Mouse (Mus musculus): ENCODE measurements around the gene Ppia. TPM values are rescaled to one million over a fixed set of nuclear protein-coding genes. Genes with fewer than 3 reads are reported as not detected.
"Not testable (repeated sequence)": the region's sequence is repeated elsewhere in the genome, so short reads cannot be mapped to it uniquely, and the experiment has no call there.

The Ppia gene
- polyA plus RNA-seq, 1 experiment from 2014 or later = 5,840 TPM

- Histone ChIP-seq H3K27ac (no peak overlapping the region), H3K4me3 (no peak overlapping the region), H3K27me3 (ENCODE audit: low read depth, poor library complexity, severe bottlenecking) (no peaks in the 10 kb centered on the region), H3K4me1 (no peaks in the 10 kb centered on the region), H3K9me3 (replicated peaks) (no peaks in the 10 kb centered on the region), H3K36me3 (peaks cover 92% of the 10 kb centered on the region)
- no peak for DNase-seq (ENCODE audit: low spot score)
- WGBS = 69% methylated on average over 8 of the region's 8 CpGs
These were observed 21.2 kb downstream of the Ppia start for GRCm38 (mm10) chr11:6436442-6436841.

GRCm38 (mm10) chr11:6437667-6438066 lies 22.4 kb downstream of the Ppia start:
- no peaks in the 10 kb centered on the region for H3K4me1 ChIP-seq
- H3K27me3 ChIP-seq (ENCODE audit: low read depth, poor library complexity, severe bottlenecking) = no peaks in the 10 kb centered on the region
- no peak overlapping the region for H3K4me3 ChIP-seq
- no peaks in the 10 kb centered on the region for H3K9me3 ChIP-seq (replicated peaks)
- WGBS = 91% methylated on average over 2 of the region's 2 CpGs
- peaks cover 85% of the 10 kb centered on the region for H3K36me3 ChIP-seq
- H3K27ac ChIP-seq = no peak overlapping the region
- DNase-seq (ENCODE audit: low spot score) = no peak

- H3K4me3 ChIP-seq = no peak overlapping the region
- no peaks in the 10 kb centered on the region for H3K9me3 ChIP-seq (replicated peaks)
- 98% methylated on average over 4 of the region's 4 CpGs for WGBS
- no peaks in the 10 kb centered on the region for H3K27me3 ChIP-seq (ENCODE audit: low read depth, poor library complexity, severe bottlenecking)
- peaks cover 61% of the 10 kb centered on the region for H3K36me3 ChIP-seq
- no peak overlapping the region for H3K27ac ChIP-seq
- H3K4me1 ChIP-seq = peaks cover 10% of the 10 kb centered on the region; the same call in 1 of the 2 replicates
- DNase-seq (ENCODE audit: low spot score) = no peak
These were observed 24.9 kb downstream of the Ppia start for GRCm38 (mm10) chr11:6440171-6440570.

- peaks cover 37% of the 10 kb centered on the region for H3K36me3 ChIP-seq
- WGBS = 92% methylated on average over 4 of the region's 4 CpGs
- DNase-seq (ENCODE audit: low spot score) = no peak
- no peaks in the 10 kb centered on the region for H3K27me3 ChIP-seq (ENCODE audit: low read depth, poor library complexity, severe bottlenecking)
- H3K9me3 ChIP-seq (replicated peaks) = no peaks in the 10 kb centered on the region
- H3K27ac ChIP-seq = no peak overlapping the region
- H3K4me1 ChIP-seq = peaks cover 11% of the 10 kb centered on the region; the same call in 1 of the 2 replicates
- no peak overlapping the region for H3K4me3 ChIP-seq
These were observed 27.3 kb downstream of the Ppia start for GRCm38 (mm10) chr11:6442566-6442965.

- H3K27me3 ChIP-seq (ENCODE audit: low read depth, poor library complexity, severe bottlenecking) = no peaks in the 10 kb centered on the region
- H3K36me3 ChIP-seq = peaks cover 32% of the 10 kb centered on the region
- peak overlapping the region; percentile 99 for H3K27ac ChIP-seq
- 69% methylated on average over 4 of the region's 4 CpGs for WGBS
- DNase-seq (ENCODE audit: low spot score) = no peak
- peaks cover 11% of the 10 kb centered on the region; the same call in 1 of the 2 replicates for H3K4me1 ChIP-seq
- H3K4me3 ChIP-seq = peak overlapping the region; percentile 90
- no peaks in the 10 kb centered on the region for H3K9me3 ChIP-seq (replicated peaks)
These were observed 27.9 kb downstream of the Ppia start for GRCm38 (mm10) chr11:6443102-6443501.

- H3K4me1 ChIP-seq = peaks cover 11% of the 10 kb centered on the region; the same call in 1 of the 2 replicates
- under 1% methylated on average over 10 of the region's 10 CpGs for WGBS
- H3K4me3 ChIP-seq = peak overlapping the region; percentile 90
- H3K36me3 ChIP-seq = peaks cover 26% of the 10 kb centered on the region
- H3K27me3 ChIP-seq (ENCODE audit: low read depth, poor library complexity, severe bottlenecking) = no peaks in the 10 kb centered on the region
- H3K9me3 ChIP-seq (replicated peaks) = no peaks in the 10 kb centered on the region
- DNase-seq (ENCODE audit: low spot score) = no peak
- H3K27ac ChIP-seq = peak overlapping the region; percentile 99
These were observed 28.5 kb downstream of the Ppia start for GRCm38 (mm10) chr11:6443727-6444076.

GRCm38 (mm10) chr11:6444077-6444853 lies 29.0 kb downstream of the Ppia start, which contains the start of gene H2afv:
TSS of gene H2afv (minus strand) at chr11:6444443.
- under 1% methylated on average over 80 of the region's 80 CpGs for WGBS
- Histone ChIP-seq H3K4me3 (peak within 1 kb of the TSS; percentile 90), H3K27ac (peak within 1 kb of the TSS; percentile 99), H3K4me1 (peaks cover 11% of the 10 kb centered on the region; the same call in 1 of the 2 replicates), H3K9me3 (replicated peaks) (no peaks in the 10 kb centered on the region), H3K27me3 (ENCODE audit: low read depth, poor library complexity, severe bottlenecking) (no peaks in the 10 kb centered on the region), H3K36me3 (peaks cover 20% of the 10 kb centered on the region)
- DNase-seq (ENCODE audit: low spot score) = peak; percentile 100

- Histone ChIP-seq H3K27ac (peak overlapping the region; percentile 99), H3K4me1 (peaks cover 11% of the 10 kb centered on the region; the same call in 1 of the 2 replicates), H3K4me3 (peak overlapping the region; percentile 90; the same call in 1 of the 2 replicates), H3K9me3 (replicated peaks) (no peaks in the 10 kb centered on the region), H3K27me3 (ENCODE audit: low read depth, poor library complexity, severe bottlenecking) (no peaks in the 10 kb centered on the region), H3K36me3 (peaks cover 15% of the 10 kb centered on the region)
- 84% methylated on average over 4 of the region's 4 CpGs for WGBS
- no peak for DNase-seq (ENCODE audit: low spot score)
These were observed 30.2 kb downstream of the Ppia start for GRCm38 (mm10) chr11:6445441-6445840.

- DNase-seq (ENCODE audit: low spot score) = no peak
- no peak overlapping the region for H3K27ac ChIP-seq
- H3K4me3 ChIP-seq = no peak overlapping the region
- WGBS = 91% methylated on average over 7 of the region's 7 CpGs
- no peaks in the 10 kb centered on the region for H3K27me3 ChIP-seq (ENCODE audit: low read depth, poor library complexity, severe bottlenecking)
- no peaks in the 10 kb centered on the region for H3K9me3 ChIP-seq (replicated peaks)
- peaks cover 11% of the 10 kb centered on the region; the same call in 1 of the 2 replicates for H3K4me1 ChIP-seq
- H3K36me3 ChIP-seq = peaks cover 11% of the 10 kb centered on the region
These were observed 30.7 kb downstream of the Ppia start for GRCm38 (mm10) chr11:6445951-6446350.

GRCm38 (mm10) chr11:6447493-6447892 lies 32.2 kb downstream of the Ppia start:
- H3K27ac ChIP-seq = no peak overlapping the region
- peaks cover 2% of the 10 kb centered on the region; the same call in 1 of the 2 replicates for H3K36me3 ChIP-seq
- H3K9me3 ChIP-seq (replicated peaks) = no peaks in the 10 kb centered on the region
- DNase-seq (ENCODE audit: low spot score) = no peak
- H3K27me3 ChIP-seq (ENCODE audit: low read depth, poor library complexity, severe bottlenecking) = no peaks in the 10 kb centered on the region
- H3K4me3 ChIP-seq = no peak overlapping the region
- H3K4me1 ChIP-seq = peaks cover 11% of the 10 kb centered on the region; the same call in 1 of the 2 replicates
- WGBS = 93% methylated on average over 4 of the region's 4 CpGs

- not testable (repeated sequence) for H3K4me3 ChIP-seq; H3K36me3 ChIP-seq; H3K27ac ChIP-seq; DNase-seq (ENCODE audit: low spot score); H3K9me3 ChIP-seq (replicated peaks); H3K27me3 ChIP-seq (ENCODE audit: low read depth, poor library complexity, severe bottlenecking); H3K4me1 ChIP-seq
- WGBS = 93% methylated on average over 5 of the region's 5 CpGs
These were observed 32.9 kb downstream of the Ppia start for GRCm38 (mm10) chr11:6448155-6448554.

GRCm38 (mm10) chr11:6456083-6456482 lies 40.8 kb downstream of the Ppia start:
- Histone ChIP-seq H3K9me3 (replicated peaks) (no peaks in the 10 kb centered on the region), H3K4me3 (no peak overlapping the region), H3K4me1 (no peaks in the 10 kb centered on the region), H3K27ac (no peak overlapping the region), H3K27me3 (ENCODE audit: low read depth, poor library complexity, severe bottlenecking) (no peaks in the 10 kb centered on the region), H3K36me3 (no peaks in the 10 kb centered on the region)
- 88% methylated on average over 6 of the region's 6 CpGs for WGBS
- no peak for DNase-seq (ENCODE audit: low spot score)

- Histone ChIP-seq H3K27ac (no peak overlapping the region), H3K4me1 (no peaks in the 10 kb centered on the region), H3K36me3 (peaks cover 37% of the 10 kb centered on the region), H3K9me3 (replicated peaks) (no peaks in the 10 kb centered on the region), H3K27me3 (ENCODE audit: low read depth, poor library complexity, severe bottlenecking) (no peaks in the 10 kb centered on the region), H3K4me3 (no peak overlapping the region)
- WGBS = 92% methylated on average over 6 of the region's 6 CpGs
- peak; percentile 3 for DNase-seq (ENCODE audit: low spot score)
These were observed 48.1 kb downstream of the Ppia start for GRCm38 (mm10) chr11:6463159-6463837.

Data from limb, embryonic 10.5 days (tissue).